Mouse (Mus musculus) layer of hippocampus, postnatal 14 days (tissue): ENCODE measurements around the gene Acsl3. TPM values are rescaled to one million over a fixed set of nuclear protein-coding genes. Genes with fewer than 3 reads are reported as not detected.

Experiments used
- DNase-seq, 2 experiments: peaks; one replicate each; pipeline ENCODE4 v3.0.0; 2021 to 2022; ENCODE audit warnings: low spot score in 2 of 2, mixed read lengths in 1 of 2
- total RNA-seq, 2 experiments: library from RNA; stranded (reverse); gene quantifications; 2 replicates each; pipeline ENCODE4 v1.2.3; 2021

Acsl3 gene
- total RNA-seq, 2 experiments from 2014 or later, result 176 to 182 TPM

- no peak for DNase-seq
Measured at GRCm38 (mm10) chr1:78682291-78682690, 24.7 kb downstream of the Acsl3 start.

DNA sequence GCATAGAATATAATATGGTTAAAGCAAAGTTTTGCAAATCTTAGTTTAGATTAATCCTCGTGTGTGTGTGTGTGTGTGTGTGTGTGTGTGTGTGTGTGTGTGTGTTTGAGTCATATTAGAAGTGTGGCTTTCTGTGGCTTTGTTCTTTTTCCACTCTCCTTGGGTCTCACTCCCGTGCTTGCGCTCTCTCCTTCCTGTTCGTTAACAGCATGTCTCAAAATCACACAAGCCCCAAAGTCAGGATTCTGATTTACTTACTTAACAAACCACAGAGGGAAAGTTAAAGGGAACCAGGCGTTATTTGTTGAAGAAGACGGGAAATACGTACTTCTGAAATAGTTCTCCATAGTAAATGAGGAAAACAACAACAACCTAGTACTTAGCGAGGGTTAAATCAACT, 26.5 kb downstream of the Acsl3 start:
- DNase-seq, result no peak

GRCm38 (mm10) chr1:78686872-78687271, 29.2 kb downstream of the Acsl3 start:
- no peak for DNase-seq

DNA sequence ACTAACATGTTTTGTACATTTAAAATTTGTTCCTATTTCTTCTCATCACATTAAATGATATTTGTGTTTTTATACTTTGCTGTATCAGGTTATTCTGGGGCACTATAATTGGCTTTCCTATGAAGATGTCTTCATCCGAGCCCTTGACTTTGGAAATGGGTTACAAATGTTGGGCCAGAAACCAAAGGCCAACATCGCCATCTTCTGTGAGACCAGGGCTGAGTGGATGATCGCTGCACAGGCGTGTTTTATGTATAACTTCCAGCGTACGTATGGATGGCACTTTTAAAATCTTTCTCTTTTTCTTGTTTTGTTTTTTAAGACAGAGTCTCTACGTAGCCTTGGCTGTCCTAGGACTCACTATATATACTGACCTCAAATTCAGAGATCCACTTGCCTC, 30.5 kb downstream of the Acsl3 start:
- no peak for DNase-seq

GRCm38 (mm10) chr1:78694503-78695258, 37.1 kb downstream of the Acsl3 start:
- DNase-seq, result no peak

GRCm38 (mm10) chr1:78696305-78696704, 38.7 kb downstream of the Acsl3 start:
- DNase-seq, result no peak

DNA sequence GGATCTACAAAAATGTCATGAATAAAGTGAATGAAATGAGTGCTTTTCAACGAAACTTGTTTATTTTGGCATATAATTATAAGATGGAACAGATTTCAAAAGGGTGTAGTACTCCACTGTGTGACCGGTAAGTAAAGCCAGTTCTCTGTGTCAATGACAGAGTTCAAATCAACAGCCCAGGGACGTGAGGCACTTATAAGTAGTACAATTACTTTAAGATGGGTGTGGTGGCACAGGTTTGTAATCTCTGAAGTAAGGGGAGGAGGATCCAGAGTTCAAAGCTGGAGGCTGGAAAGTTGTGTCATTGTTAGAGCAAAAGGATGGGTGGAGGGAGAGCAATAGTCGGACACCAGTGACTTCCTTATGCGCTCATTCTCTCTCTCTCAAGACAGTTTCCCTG, 39.3 kb downstream of the Acsl3 start:
- DNase-seq, result no peak

- DNase-seq, result no peak
Measured at GRCm38 (mm10) chr1:78698138-78698537, 40.5 kb downstream of the Acsl3 start.

DNA sequence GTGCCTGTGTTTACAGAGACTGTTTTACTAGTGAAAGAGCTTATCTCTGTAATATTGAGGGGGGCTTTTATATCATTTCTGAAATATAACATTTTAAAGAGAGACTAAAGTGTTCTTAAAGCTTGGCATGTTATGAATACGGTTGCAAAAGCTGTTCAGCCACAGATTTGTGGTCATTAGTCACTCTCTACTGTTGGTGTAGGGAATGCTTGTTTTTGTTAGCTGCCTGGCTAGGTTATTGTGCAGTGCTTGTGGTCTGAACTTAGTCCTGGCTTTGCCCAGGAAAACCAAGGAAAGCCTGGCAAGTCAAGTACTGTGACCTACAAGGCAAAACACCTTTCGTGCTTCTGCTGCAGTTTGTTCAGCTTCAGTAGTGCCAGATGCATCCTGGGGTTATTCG, 44.1 kb downstream of the Acsl3 start:
- no peak for DNase-seq

DNA sequence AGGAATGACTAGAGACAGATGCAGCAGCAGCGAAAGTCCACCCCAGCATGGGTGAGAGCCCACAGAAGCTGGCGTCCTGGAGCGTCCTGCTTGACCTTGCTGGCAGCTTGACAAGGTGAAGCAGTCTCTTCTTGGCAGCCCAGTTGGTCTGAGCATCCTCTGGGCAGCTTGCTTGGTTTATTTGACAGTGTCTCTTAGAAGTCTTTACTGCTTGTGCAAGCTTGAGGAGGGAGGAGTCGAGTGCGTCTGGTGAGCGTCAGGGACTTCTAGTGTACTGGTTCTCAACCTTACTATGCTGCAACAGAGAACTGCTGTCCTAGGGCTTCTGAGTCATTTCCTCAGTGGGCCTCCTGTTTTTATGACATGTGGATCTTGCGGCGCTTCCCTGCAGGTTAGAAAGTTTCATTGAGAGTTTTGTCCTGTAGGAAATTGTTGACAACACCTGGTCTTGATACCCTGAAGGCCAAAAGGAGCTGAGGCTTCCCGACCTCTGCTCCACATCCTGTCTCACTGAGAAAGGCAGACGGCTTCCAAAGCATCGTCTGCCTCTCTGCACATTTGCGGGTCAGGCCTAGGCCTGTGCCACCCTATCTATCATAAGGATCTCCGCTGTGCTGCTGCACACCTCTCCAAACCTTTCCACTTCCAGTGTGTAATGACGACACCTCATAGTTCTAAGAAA, 44.8 kb downstream of the Acsl3 start:
- no peak for DNase-seq

GRCm38 (mm10) chr1:78702964-78703285, 45.3 kb downstream of the Acsl3 start:
- DNase-seq, result no peak

GRCm38 (mm10) chr1:78706338-78706737, 48.7 kb downstream of the Acsl3 start:
- DNase-seq, result no peak

GRCm38 (mm10) chr1:78707280-78707679, 49.7 kb downstream of the Acsl3 start:
- DNase-seq, result peak in 1 of 2 experiments; percentile 59

- no peak for DNase-seq
Measured at GRCm38 (mm10) chr1:78710026-78710425, 52.4 kb downstream of the Acsl3 start.

DNA sequence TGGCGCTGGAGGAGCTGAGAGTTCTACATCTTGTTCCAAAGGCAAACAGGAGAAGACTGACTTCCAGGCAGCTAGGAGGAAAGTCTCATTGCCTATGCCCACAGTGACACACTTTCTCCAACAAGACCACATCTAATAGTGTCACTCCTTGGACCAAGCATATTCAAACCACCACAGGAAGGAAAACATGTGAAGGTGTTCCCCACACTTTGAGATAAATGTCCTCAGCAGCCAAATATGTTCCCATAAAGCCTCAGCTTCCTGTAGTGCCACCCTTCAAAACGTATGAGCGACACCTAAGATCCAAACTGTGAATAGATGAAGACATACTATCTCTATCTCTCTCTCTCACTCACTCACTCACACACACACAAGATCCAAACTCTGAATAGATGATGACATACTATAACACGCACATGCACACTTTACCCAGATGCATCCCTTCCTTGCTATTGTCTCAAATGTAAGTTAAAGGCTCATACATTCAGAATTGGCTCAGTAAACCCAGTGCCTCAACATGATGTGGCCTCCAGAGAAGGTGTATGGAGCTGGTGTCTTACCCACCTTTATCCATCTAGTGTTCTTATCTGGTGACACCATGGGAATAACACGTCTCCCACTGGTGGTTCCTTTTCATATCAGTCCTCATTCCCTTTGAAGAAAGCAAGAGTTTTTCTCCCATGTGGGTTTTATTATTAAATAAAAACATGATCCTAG, 53.1 kb downstream of the Acsl3 start:
- DNase-seq, result no peak

- DNase-seq, result peak; percentile 84 to 91
Measured at GRCm38 (mm10) chr1:78724458-78725190, 67.0 kb downstream of the Acsl3 start.

- DNase-seq, result no peak
Measured at GRCm38 (mm10) chr1:78725191-78725490, 67.5 kb downstream of the Acsl3 start.

DNA sequence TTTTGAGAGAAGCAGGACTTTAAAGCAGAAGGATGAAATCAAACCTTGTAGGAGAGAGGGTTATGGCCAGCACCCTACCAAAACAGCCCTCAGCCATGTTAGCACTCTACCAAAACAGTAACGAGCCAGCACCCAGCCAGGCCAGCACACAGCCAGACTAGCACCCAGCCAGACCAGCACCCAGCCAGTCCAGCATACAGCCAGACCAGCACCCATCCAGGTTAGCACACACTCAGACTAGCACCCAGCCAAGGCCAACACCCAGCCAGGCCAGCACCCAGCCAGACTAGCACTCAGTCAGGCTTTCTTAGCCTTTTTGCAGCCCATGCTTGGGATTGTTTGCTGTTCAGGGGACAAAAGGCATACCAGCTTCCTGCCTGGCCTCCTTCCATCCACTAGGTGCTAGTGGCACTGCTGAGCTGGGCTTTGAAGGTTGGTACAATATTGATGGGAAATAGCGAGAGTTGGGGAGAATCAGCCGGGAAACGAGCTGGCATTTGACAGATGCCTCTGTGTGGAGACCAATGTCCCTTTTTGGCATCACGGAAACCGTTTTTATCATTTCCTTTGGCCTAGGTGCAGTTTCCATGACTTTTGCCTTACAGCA, 68.1 kb downstream of the Acsl3 start:
- peak in 1 of 2 experiments; percentile 52 for DNase-seq

- no peak for DNase-seq
Measured at GRCm38 (mm10) chr1:78730114-78730720, 72.6 kb downstream of the Acsl3 start.

- no peak for DNase-seq
Measured at GRCm38 (mm10) chr1:78732290-78732689, 74.7 kb downstream of the Acsl3 start.
